Mouse (Mus musculus) right cerebral cortex, postnatal 25 days (tissue): Measurements from ENCODE around the gene Nfkbid.

Source experiments
- DNase-seq: peaks from one replicate; pipeline ENCODE4 v3.0.0; 2022

The Nfkbid gene

GRCm38 (mm10) chr7:30430191-30430590 lies 8.7 kb downstream of the Nfkbid start:
- no peak for DNase-seq

DNA sequence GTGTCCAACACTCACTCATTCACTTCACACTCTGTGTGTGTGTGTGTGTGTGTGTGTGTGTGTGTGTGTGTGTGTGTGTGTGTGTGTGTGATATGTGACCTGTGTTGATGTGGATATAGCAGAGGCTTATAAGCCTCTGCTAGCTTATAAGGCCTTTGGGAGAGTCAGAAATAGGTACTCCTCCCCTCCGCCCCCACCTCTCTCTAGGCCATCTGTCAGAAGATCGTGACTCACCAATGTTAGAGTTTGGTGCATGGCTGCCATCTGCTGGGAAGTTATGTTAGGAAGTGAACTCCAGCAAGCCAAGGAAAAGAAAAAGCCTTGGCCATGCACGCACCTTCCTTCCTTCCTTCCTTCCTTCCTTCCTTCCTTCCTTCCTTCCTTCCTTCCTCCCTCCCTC lies 10.3 kb downstream of the Nfkbid start:
- DNase-seq = peak; percentile 83

- no peak for DNase-seq
These were observed 12.7 kb downstream of the Nfkbid start for GRCm38 (mm10) chr7:30434238-30434637.

GRCm38 (mm10) chr7:30434701-30435100 lies 13.2 kb downstream of the Nfkbid start:
- no peak for DNase-seq

GRCm38 (mm10) chr7:30435156-30435555 lies 13.6 kb downstream of the Nfkbid start:
- no peak for DNase-seq

GRCm38 (mm10) chr7:30436879-30437278 lies 15.3 kb downstream of the Nfkbid start:
- no peak for DNase-seq

- DNase-seq = no peak
These were observed 18.2 kb downstream of the Nfkbid start for GRCm38 (mm10) chr7:30439734-30440133.

DNA sequence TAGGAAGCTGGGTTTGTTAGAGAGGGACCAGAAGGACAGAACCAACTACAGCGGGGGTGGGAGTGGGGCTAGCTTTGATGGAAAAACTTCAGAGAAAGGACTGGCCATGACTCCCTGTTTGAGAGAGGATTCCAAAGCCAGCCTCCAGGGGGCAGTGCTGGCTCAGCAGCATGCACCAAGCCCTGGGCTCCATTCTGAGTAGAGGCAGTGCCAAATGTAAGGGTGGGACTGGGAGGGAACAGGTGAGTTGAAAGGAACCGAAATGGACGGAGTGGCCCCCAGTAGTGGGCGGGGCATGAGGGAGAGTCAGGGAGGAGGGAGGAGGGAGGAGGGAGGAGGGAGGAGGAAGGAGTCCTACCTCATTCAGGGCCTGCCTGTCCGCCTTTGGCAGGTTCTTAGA lies 19.2 kb downstream of the Nfkbid start:
- peak; percentile 60 for DNase-seq

GRCm38 (mm10) chr7:30443696-30444095 lies 22.2 kb downstream of the Nfkbid start:
- DNase-seq = no peak

GRCm38 (mm10) chr7:30444154-30444970 lies 22.8 kb downstream of the Nfkbid start:
- DNase-seq = peak; percentile 78

- peak; percentile 89 for DNase-seq
These were observed 23.6 kb downstream of the Nfkbid start, which contains the start of gene Aplp1 for GRCm38 (mm10) chr7:30444971-30445751. Gene Aplp1, minus strand, starts transcription at chr7:30445535.

GRCm38 (mm10) chr7:30450241-30450640 lies 28.7 kb downstream of the Nfkbid start:
- DNase-seq = no peak

DNA sequence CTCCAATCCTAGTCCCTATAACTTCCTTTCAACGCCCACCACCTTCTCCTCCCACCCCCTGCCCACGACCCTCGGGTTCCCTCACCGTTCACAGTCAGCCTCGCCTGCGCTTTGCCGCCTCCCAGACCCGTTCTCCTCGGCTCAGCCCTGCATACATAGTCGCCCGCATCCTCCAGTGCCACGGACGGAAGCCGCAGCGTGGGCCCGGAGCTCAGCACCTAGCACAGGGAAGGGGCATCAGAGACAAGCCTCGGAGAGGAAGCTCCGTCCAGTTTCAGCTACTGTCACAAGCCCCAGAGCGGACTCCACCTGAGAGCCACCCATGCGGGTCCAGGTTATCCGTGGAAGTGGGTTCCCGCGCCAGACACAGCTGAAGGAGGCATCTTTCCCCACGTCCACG lies 31.8 kb downstream of the Nfkbid start:
- no peak for DNase-seq

GRCm38 (mm10) chr7:30453766-30454165 lies 32.2 kb downstream of the Nfkbid start:
- no peak for DNase-seq

GRCm38 (mm10) chr7:30454259-30454658 lies 32.7 kb downstream of the Nfkbid start:
- no peak for DNase-seq

GRCm38 (mm10) chr7:30456487-30456886 lies 35.0 kb downstream of the Nfkbid start:
- DNase-seq = no peak

GRCm38 (mm10) chr7:30456911-30457628 lies 35.5 kb downstream of the Nfkbid start:
- no peak for DNase-seq

DNA sequence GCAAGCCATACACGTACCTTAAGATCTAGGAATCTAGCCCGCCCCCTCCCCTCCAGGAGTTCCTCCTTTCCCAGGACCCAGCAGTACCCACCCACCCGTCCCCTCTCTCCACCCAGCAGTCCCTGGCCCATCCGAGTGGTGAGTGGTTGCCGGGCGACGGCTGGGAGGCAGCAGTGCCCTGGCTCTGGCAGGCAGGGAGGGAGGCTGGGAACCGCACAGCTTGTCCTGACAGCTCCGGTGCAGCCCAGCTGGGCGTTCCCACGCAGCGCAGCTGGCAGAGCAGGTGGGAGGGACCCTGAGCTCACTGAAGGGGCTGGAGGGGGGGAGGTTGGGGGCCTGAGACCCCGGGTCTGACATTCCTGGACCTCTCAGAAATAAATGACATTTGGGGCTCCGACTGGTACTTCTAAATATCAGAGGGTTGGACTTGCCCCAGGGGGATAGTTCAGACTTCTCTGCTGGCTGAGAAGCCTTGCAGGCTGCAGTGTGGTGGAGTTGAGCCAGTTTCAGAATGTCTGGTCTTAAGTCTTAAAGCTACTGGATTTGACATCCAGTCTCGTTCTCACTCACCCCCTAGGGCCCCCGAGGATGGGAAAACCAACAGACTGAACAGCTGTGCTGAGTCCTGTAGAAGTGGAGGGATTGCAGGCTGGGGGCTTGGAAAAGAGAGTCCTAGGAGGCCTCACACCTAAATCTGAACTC lies 36.2 kb downstream of the Nfkbid start, which contains the start of the genes Kirrel2 and Nphs1:
Kirrel2 (minus strand) TSS at position 62 of the 702 bp plus-strand sequence.
Nphs1 (plus strand) TSS at position 687 of the 702 bp plus-strand sequence.
- peak; percentile 71 for DNase-seq

GRCm38 (mm10) chr7:30459484-30459883 lies 38.0 kb downstream of the Nfkbid start:
- DNase-seq = no peak

- no peak for DNase-seq
These were observed 42.0 kb downstream of the Nfkbid start for GRCm38 (mm10) chr7:30463568-30463967.

- DNase-seq = no peak
These were observed 42.5 kb downstream of the Nfkbid start for GRCm38 (mm10) chr7:30463996-30464395.

DNA sequence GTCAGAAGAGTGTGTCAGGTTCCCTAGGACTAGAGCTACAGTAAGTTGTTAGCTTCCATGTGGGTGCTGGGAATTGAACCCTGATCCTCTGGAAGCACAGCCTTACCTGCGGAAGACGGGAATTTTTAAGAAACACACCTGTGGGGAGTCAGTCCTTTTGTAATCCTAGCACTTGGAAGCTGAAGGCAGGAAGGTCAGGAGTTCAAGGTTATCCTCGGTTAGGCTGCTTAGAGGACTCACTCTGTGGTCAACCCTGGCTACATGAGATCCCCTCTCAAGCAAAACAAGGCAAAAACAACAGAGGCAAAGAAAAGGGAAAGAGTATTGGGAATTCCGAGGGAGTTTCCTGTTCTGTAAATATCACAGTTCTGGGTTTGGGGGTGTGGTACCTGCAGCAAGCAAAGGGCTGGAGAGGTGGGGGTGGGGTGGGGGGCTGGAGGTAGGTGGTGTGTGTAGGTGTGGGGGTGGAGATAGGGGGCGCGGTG lies 43.3 kb downstream of the Nfkbid start:
- DNase-seq = no peak
